Comparison of ENCODE assay signal across 26 mouse cellular contexts in the genomic region with DNA sequence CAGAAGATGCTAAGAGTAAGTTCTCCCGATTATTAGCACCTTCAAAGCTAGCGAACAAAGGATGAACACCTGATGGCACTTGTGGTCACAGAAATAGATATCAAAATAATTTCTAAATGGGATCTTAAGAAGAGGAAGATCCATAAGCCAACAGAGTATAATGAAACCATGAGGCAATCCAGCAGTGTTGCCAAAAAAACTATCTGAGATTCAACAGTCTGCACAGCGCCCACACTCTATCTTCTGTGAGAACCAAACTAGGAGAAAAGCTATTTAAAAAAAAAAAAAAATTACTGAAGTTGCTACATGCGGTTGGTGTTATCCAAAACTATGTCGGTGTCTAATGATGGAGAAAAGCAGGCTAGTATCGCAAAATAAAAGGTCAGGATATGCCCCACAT. TPM values are rescaled to one million over a fixed set of nuclear protein-coding genes. Genes with fewer than 3 reads are reported as not detected.
DNase-seq lines count a peak whose midpoint lies in the region; ATAC-seq lines count a peak whose summit lies in the region.
"Had no signal": no experiment of that assay in that cellular context is flagged by ENCODE, and none has a peak within 500 bp of the region (broad histone marks: within the 10 kb centered on the region; RNA-seq: fewer than 3 reads in every experiment).

No protein-coding gene starts in this region.

- H3K9me3 ChIP-seq in midbrain, embryonic 12.5 days, result no peaks in the 10 kb centered on the region
- no peaks in the 10 kb centered on the region for H3K9me3 ChIP-seq in kidney, embryonic 15.5 days (replicated peaks)
- H3K9me3 ChIP-seq: heart, embryonic 12.5 days; hindbrain, embryonic 13.5 days; liver, embryonic 13.5 days; stomach, embryonic 15.5 days had no signal

- H3K36me3 ChIP-seq in midbrain, embryonic 12.5 days, result no peaks in the 10 kb centered on the region
- no peaks in the 10 kb centered on the region for H3K36me3 ChIP-seq in kidney, embryonic 15.5 days
- H3K36me3 ChIP-seq: heart, embryonic 12.5 days; hindbrain, embryonic 13.5 days; liver, embryonic 13.5 days; stomach, embryonic 15.5 days had no signal

- no peak for ATAC-seq in midbrain, embryonic 12.5 days (ENCODE audit: low FRiP score, low read depth)
- no peak for ATAC-seq in kidney, embryonic 15.5 days (replicated peaks; ENCODE audit: low FRiP score)
- ATAC-seq: forebrain, embryonic 14.5 days; inflammation-experienced regulatory T-cells, adult 6 months had no signal

- peaks cover 26% of the 10 kb centered on the region for H3K27me3 ChIP-seq in midbrain, embryonic 12.5 days
- H3K27me3 ChIP-seq in kidney, embryonic 15.5 days, result no peaks in the 10 kb centered on the region
- H3K27me3 ChIP-seq: heart, embryonic 12.5 days; hindbrain, embryonic 13.5 days; liver, embryonic 13.5 days; megakaryocyte, embryonic 14.5 days; stomach, embryonic 15.5 days had no signal

- WGBS in midbrain, embryonic 12.5 days, result 78% methylated on average over 6 of the region's 6 CpGs
- WGBS in kidney, embryonic 15.5 days, result 84% methylated on average over 6 of the region's 6 CpGs

- H3K27ac ChIP-seq in midbrain, embryonic 12.5 days (replicated peaks), result 0 out of 2 replicates have a peak overlapping the region, but pooled peaks have one; percentile 20
- no peak overlapping the region for H3K27ac ChIP-seq in kidney, embryonic 15.5 days
- H3K27ac ChIP-seq: hindbrain, embryonic 13.5 days; kidney, postnatal 0 days; liver, embryonic 13.5 days; stomach, embryonic 15.5 days had no signal

- no peak overlapping the region for H3K4me3 ChIP-seq in midbrain, embryonic 12.5 days
- H3K4me3 ChIP-seq in kidney, embryonic 15.5 days (replicated peaks), result no peak overlapping the region
- H3K4me3 ChIP-seq: heart, embryonic 12.5 days; hindbrain, embryonic 13.5 days; liver, embryonic 13.5 days; megakaryocyte, embryonic 14.5 days; myocyte; stomach, embryonic 15.5 days had no signal

- peaks cover 60% of the 10 kb centered on the region for H3K4me1 ChIP-seq in midbrain, embryonic 12.5 days
- peaks cover 39% of the 10 kb centered on the region for H3K4me1 ChIP-seq in kidney, embryonic 15.5 days
- H3K4me1 ChIP-seq: liver, embryonic 13.5 days; megakaryocyte, embryonic 14.5 days had no signal

- H3K9ac ChIP-seq in midbrain, embryonic 12.5 days (replicated peaks), result no peak overlapping the region
- H3K9ac ChIP-seq in kidney, embryonic 15.5 days, result no peak overlapping the region
- H3K9ac ChIP-seq: heart, embryonic 12.5 days; hindbrain, embryonic 13.5 days; liver, embryonic 13.5 days; lung, embryonic 14.5 days; stomach, embryonic 15.5 days had no signal

- peak overlapping the region; percentile 38 for H3K4me2 ChIP-seq in midbrain, embryonic 12.5 days (replicated peaks)
- no peak overlapping the region for H3K4me2 ChIP-seq in kidney, embryonic 15.5 days
- H3K4me2 ChIP-seq: heart, embryonic 12.5 days; hindbrain, embryonic 13.5 days; liver, embryonic 13.5 days; lung, embryonic 14.5 days; stomach, embryonic 15.5 days had no signal

- intact Hi-C loops in left cerebral cortex, postnatal 4 days (cut with DNase I), result no loop called here

- DNase-seq in left cerebral cortex, adult 11 months (ENCODE audit: low spot score), result peak; percentile 26
- no peak for DNase-seq in left cerebral cortex, postnatal 4 days
- peak; percentile 27 for DNase-seq in layer of hippocampus, adult 9-11 months
- DNase-seq in telencephalon, adult 2 months (ENCODE audit: low read depth, low spot score), result peak; percentile 73
- no peak for DNase-seq in lung, postnatal 25 days (ENCODE audit: low spot score)
- DNase-seq: adrenal gland, postnatal 25 days; cerebellum, adult 9-10 months; gastrocnemius, postnatal 25 days; heart, postnatal 10 days; kidney, adult 18-20 months; liver, embryonic 13.5 days; lung, embryonic 14.5 days; lung, postnatal 36 days; thymus, adult 18-20 months; thymus, postnatal 4 days had no signal

RNA-seq across cellular contexts. Expression of gene Efna5, which starts 31.4 kb away (rescaled TPM):
- total RNA-seq in left cerebral cortex, postnatal 4 days (2021), result 10 to 100 TPM; 43.8 to 49.4 TPM
- polyA plus RNA-seq in midbrain, embryonic 12.5 days (2016; fragmentation: Nextera tagmentation; extraction: Ambion mirVana), result 85.4 and 115 TPM in 2 replicates
- 29.9 and 33.7 TPM in 2 replicates for polyA plus RNA-seq in kidney, embryonic 15.5 days (2015; fragmentation: Nextera tagmentation; extraction: Ambion mirVana)
- total RNA-seq: MEL had no signal

Comparison
In these comparisons a context has a peak if more than half of its experiments do, and no peak if none do; other contexts are left out.
1. DNase-seq: peak in left cerebral cortex, adult 11 months (single experiment), layer of hippocampus, adult 9-11 months (single experiment) and telencephalon, adult 2 months (single experiment); none in left cerebral cortex, postnatal 4 days (single experiment) and lung, postnatal 25 days (single experiment).